Mouse (Mus musculus) embryonic facial prominence, embryonic 15.5 days (tissue): Measurements from ENCODE around the gene Ldb2. TPM values are rescaled to one million over a fixed set of nuclear protein-coding genes. Genes with fewer than 3 reads are reported as not detected.

Source experiments
- ATAC-seq: fragments of 200-750 bp; cut with Nextera tagmentation; 2 replicates; pipeline ENCODE4 v1.8.0; 2017; ENCODE audit warnings: low read depth, moderate TSS enrichment; ENCODE audit not compliant: insufficient number of reproducible peaks, low FRiP score, low TSS enrichment
- H3K27ac ChIP-seq: fragments of 300-500 bp; sonication (generic); replicated peaks from 2 replicates; pipeline ENCODE4 v1.5.1; 2015; ENCODE audit warnings: mild to moderate bottlenecking, inconsistent platforms
- H3K27me3 ChIP-seq: fragments of 300-500 bp; sonication (generic); 2 replicates; pipeline ENCODE4 v1.6.1; 2015; ENCODE audit warnings: inconsistent platforms
- H3K36me3 ChIP-seq: fragments of 300-500 bp; sonication (generic); 2 replicates; pipeline ENCODE4 v1.6.1; 2015; ENCODE audit warnings: mild to moderate bottlenecking, inconsistent platforms
- H3K4me1 ChIP-seq: fragments of 300-500 bp; sonication (generic); 2 replicates; pipeline ENCODE4 v1.6.1; 2015; ENCODE audit warnings: inconsistent platforms
- H3K4me2 ChIP-seq: fragments of 300-500 bp; sonication (generic); replicated peaks from 2 replicates; pipeline ENCODE4 v1.6.1; 2015; ENCODE audit warnings: mild to moderate bottlenecking, inconsistent platforms
- H3K4me3 ChIP-seq: fragments of 300-500 bp; sonication (generic); replicated peaks from 2 replicates; pipeline ENCODE4 v1.5.1; 2015; ENCODE audit warnings: mild to moderate bottlenecking, inconsistent platforms
- H3K9ac ChIP-seq: fragments of 300-500 bp; sonication (generic); 2 replicates; pipeline ENCODE4 v1.6.1; 2015; ENCODE audit warnings: inconsistent platforms
- H3K9me3 ChIP-seq: fragments of 300-500 bp; sonication (generic); replicated peaks from 2 replicates; pipeline ENCODE4 v1.6.1; 2016; ENCODE audit warnings: inconsistent platforms
- WGBS: fragments of 180-500 bp; shearing (Covaris S2); methylation state at CpG from one replicate; pipeline ENCODE4 v1.1.7; 2015; 5-methylcytosine and 5-hydroxymethylcytosine counted together
- polyA plus RNA-seq: library from polyadenylated mRNA; unstranded; fragments of >200 nt; fragmentation: Nextera tagmentation; extraction: Ambion mirVana; gene quantifications from 2 replicates; pipeline ENCODE4 v1.2.1, GENCODE M21; 2015

The Ldb2 gene
- polyA plus RNA-seq, 1 experiment from 2014 or later: 45.6 TPM

- ATAC-seq: no peak
- Histone ChIP-seq H3K9me3 (no peaks in the 10 kb centered on the region), H3K9ac (no peak overlapping the region), H3K27me3 (no peaks in the 10 kb centered on the region), H3K4me2 (no peak overlapping the region), H3K36me3 (no peaks in the 10 kb centered on the region), H3K4me3 (no peak overlapping the region), H3K4me1 (no peaks in the 10 kb centered on the region), H3K27ac (no peak overlapping the region)
- WGBS: 76% methylated on average over 7 of the region's 7 CpGs
Observed at GRCm38 (mm10) chr5:44764911-44765310, 34.6 kb downstream of the Ldb2 start.

- Histone ChIP-seq H3K36me3 (no peaks in the 10 kb centered on the region), H3K4me3 (no peak overlapping the region), H3K27me3 (no peaks in the 10 kb centered on the region), H3K27ac (no peak overlapping the region), H3K4me2 (no peak overlapping the region), H3K4me1 (no peaks in the 10 kb centered on the region), H3K9me3 (no peaks in the 10 kb centered on the region), H3K9ac (no peak overlapping the region)
- ATAC-seq: no peak
- WGBS: 68% methylated on average over 4 of the region's 4 CpGs
Observed at GRCm38 (mm10) chr5:44759178-44759577, 40.3 kb downstream of the Ldb2 start.

GRCm38 (mm10) chr5:44754156-44754910 is 45.1 kb downstream of the Ldb2 start:
- no peak for ATAC-seq
- Histone ChIP-seq H3K4me1 (no peaks in the 10 kb centered on the region), H3K36me3 (no peaks in the 10 kb centered on the region), H3K4me2 (no peak overlapping the region), H3K27ac (no peak overlapping the region), H3K4me3 (no peak overlapping the region), H3K27me3 (no peaks in the 10 kb centered on the region), H3K9ac (no peak overlapping the region), H3K9me3 (no peaks in the 10 kb centered on the region)
- 64% methylated on average over 1 of the region's 1 CpGs for WGBS

GRCm38 (mm10) chr5:44745706-44746105 is 53.8 kb downstream of the Ldb2 start:
- no peaks in the 10 kb centered on the region for H3K9me3 ChIP-seq
- H3K27me3 ChIP-seq: no peaks in the 10 kb centered on the region
- WGBS: 89% methylated on average over 1 of the region's 1 CpGs
- no peak for ATAC-seq
- H3K4me2 ChIP-seq: no peak overlapping the region
- no peak overlapping the region for H3K4me3 ChIP-seq
- H3K9ac ChIP-seq: no peak overlapping the region
- H3K4me1 ChIP-seq: no peaks in the 10 kb centered on the region
- no peaks in the 10 kb centered on the region for H3K36me3 ChIP-seq
- no peak overlapping the region for H3K27ac ChIP-seq

- WGBS: 86% methylated on average over 3 of the region's 3 CpGs
- no peak for ATAC-seq
- no peaks in the 10 kb centered on the region for H3K9me3 ChIP-seq
- H3K9ac ChIP-seq: no peak overlapping the region
- H3K27me3 ChIP-seq: no peaks in the 10 kb centered on the region
- no peak overlapping the region for H3K4me2 ChIP-seq
- H3K36me3 ChIP-seq: no peaks in the 10 kb centered on the region
- H3K27ac ChIP-seq: no peak overlapping the region
- H3K4me1 ChIP-seq: no peaks in the 10 kb centered on the region; the same call in 1 of the 2 replicates
- no peak overlapping the region for H3K4me3 ChIP-seq
Observed at GRCm38 (mm10) chr5:44736366-44736765, 63.1 kb downstream of the Ldb2 start.

GRCm38 (mm10) chr5:44734131-44734723 is 65.3 kb downstream of the Ldb2 start:
- H3K9me3 ChIP-seq: no peaks in the 10 kb centered on the region
- H3K36me3 ChIP-seq: no peaks in the 10 kb centered on the region
- H3K4me3 ChIP-seq: no peak overlapping the region
- H3K27ac ChIP-seq: no peak overlapping the region
- H3K27me3 ChIP-seq: no peaks in the 10 kb centered on the region
- H3K9ac ChIP-seq: no peak overlapping the region
- H3K4me1 ChIP-seq: no peaks in the 10 kb centered on the region; the same call in 1 of the 2 replicates
- no peak overlapping the region for H3K4me2 ChIP-seq
- 82% methylated on average over 3 of the region's 3 CpGs for WGBS
- ATAC-seq: no peak

GRCm38 (mm10) chr5:44729646-44730310 is 69.7 kb downstream of the Ldb2 start:
- Histone ChIP-seq H3K9me3 (no peaks in the 10 kb centered on the region), H3K4me2 (no peak overlapping the region), H3K36me3 (no peaks in the 10 kb centered on the region), H3K27me3 (no peaks in the 10 kb centered on the region), H3K4me3 (no peak overlapping the region), H3K9ac (no peak overlapping the region), H3K4me1 (no peaks in the 10 kb centered on the region), H3K27ac (no peak overlapping the region)
- 64% methylated on average over 8 of the region's 8 CpGs for WGBS
- ATAC-seq: no peak

GRCm38 (mm10) chr5:44727995-44728394 is 71.5 kb downstream of the Ldb2 start:
- Histone ChIP-seq H3K36me3 (no peaks in the 10 kb centered on the region), H3K9me3 (no peaks in the 10 kb centered on the region), H3K4me3 (no peak overlapping the region), H3K27ac (no peak overlapping the region), H3K4me2 (no peak overlapping the region), H3K4me1 (peaks cover under 1% of the 10 kb centered on the region; the same call in 1 of the 2 replicates), H3K9ac (no peak overlapping the region), H3K27me3 (no peaks in the 10 kb centered on the region)
- no peak for ATAC-seq
- WGBS: 90% methylated on average over 11 of the region's 11 CpGs

GRCm38 (mm10) chr5:44726546-44727476 is 72.7 kb downstream of the Ldb2 start:
- Histone ChIP-seq H3K4me3 (no peak overlapping the region), H3K4me2 (no peak overlapping the region; the same call in 1 of the 2 replicates), H3K9ac (no peak overlapping the region), H3K27me3 (no peaks in the 10 kb centered on the region), H3K36me3 (no peaks in the 10 kb centered on the region), H3K9me3 (no peaks in the 10 kb centered on the region), H3K27ac (peak overlapping the region; percentile 34; the same call in 1 of the 2 replicates), H3K4me1 (peaks cover 3% of the 10 kb centered on the region; the same call in 1 of the 2 replicates)
- no peak for ATAC-seq
- WGBS: 59% methylated on average over 14 of the region's 14 CpGs

GRCm38 (mm10) chr5:44725501-44725900 is 74.0 kb downstream of the Ldb2 start:
- ATAC-seq: no peak
- Histone ChIP-seq H3K9me3 (no peaks in the 10 kb centered on the region), H3K4me3 (no peak overlapping the region), H3K27me3 (no peaks in the 10 kb centered on the region), H3K27ac (no peak overlapping the region), H3K9ac (no peak overlapping the region), H3K4me1 (peaks cover 3% of the 10 kb centered on the region; the same call in 1 of the 2 replicates), H3K4me2 (no peak overlapping the region), H3K36me3 (no peaks in the 10 kb centered on the region)
- WGBS: 78% methylated on average over 2 of the region's 2 CpGs
